Mouse (Mus musculus) stomach, postnatal 0 days (tissue): ENCODE measurements around the gene Vstm2b.

Source experiments
- CTCF ChIP-seq: IDR thresholded peaks from 2 replicates; pipeline ENCODE4 v1.5.1; 2016; ENCODE audit warnings: antibody characterized with exemption, low read depth, mild to moderate bottlenecking, moderate library complexity
- EP300 ChIP-seq: optimal IDR thresholded peaks from 2 replicates; pipeline ENCODE3; 2016; ENCODE audit warnings: antibody characterized with exemption

- TF ChIP-seq CTCF (no peak), EP300 (no peak)
Measured at GRCm38 (mm10) chr7:40916761-40917160, 18.6 kb downstream of the Vstm2b start.
